Mouse (Mus musculus) heart, embryonic 12.5 days (tissue): ENCODE data around the gene Cenpc1. TPM values are rescaled to one million over a fixed set of nuclear protein-coding genes. Genes with fewer than 3 reads are reported as not detected.

Experiments
- ATAC-seq: fragments of 200-750 bp; cut with Nextera tagmentation; 2 replicates; pipeline ENCODE4 v1.8.0; 2017; ENCODE audit warnings: moderate TSS enrichment, moderate library complexity; ENCODE audit not compliant: insufficient number of reproducible peaks, low FRiP score
- H3K27ac ChIP-seq: fragments of 300-500 bp; sonication (generic); 2 replicates; pipeline ENCODE4 v1.5.1; 2016; ENCODE audit warnings: mild to moderate bottlenecking, moderate library complexity; ENCODE audit not compliant: poor library complexity, severe bottlenecking
- H3K27me3 ChIP-seq: fragments of 300-500 bp; sonication (generic); replicated peaks from 2 replicates; pipeline ENCODE4 v1.6.1; 2016; ENCODE audit warnings: mild to moderate bottlenecking, moderate library complexity
- H3K36me3 ChIP-seq: fragments of 300-500 bp; sonication (generic); 2 replicates; pipeline ENCODE4 v1.6.1; 2016; ENCODE audit warnings: mild to moderate bottlenecking, moderate library complexity
- H3K4me1 ChIP-seq: fragments of 300-500 bp; sonication (generic); replicated peaks from 2 replicates; pipeline ENCODE4 v1.6.1; 2016; ENCODE audit warnings: mild to moderate bottlenecking
- H3K4me2 ChIP-seq: fragments of 300-500 bp; sonication (generic); 2 replicates; pipeline ENCODE4 v1.6.1; 2016; ENCODE audit warnings: mild to moderate bottlenecking, moderate library complexity
- H3K4me3 ChIP-seq: fragments of 300-500 bp; sonication (generic); 2 replicates; pipeline ENCODE4 v1.5.1; 2016; ENCODE audit warnings: mild to moderate bottlenecking
- H3K9ac ChIP-seq: fragments of 300-500 bp; sonication (generic); 2 replicates; pipeline ENCODE4 v1.6.1; 2016; ENCODE audit warnings: mild to moderate bottlenecking, moderate library complexity
- H3K9me3 ChIP-seq: fragments of 300-500 bp; sonication (generic); replicated peaks from 2 replicates; pipeline ENCODE4 v1.6.1; 2016; ENCODE audit warnings: mild to moderate bottlenecking, moderate library complexity
- WGBS: fragments of 180-500 bp; shearing (Covaris S2); methylation state at CpG from one replicate; pipeline ENCODE4 v1.1.7; 2016; 5-methylcytosine and 5-hydroxymethylcytosine counted together
- polyA plus RNA-seq: library from polyadenylated mRNA; unstranded; fragments of >200 nt; fragmentation: Nextera tagmentation; extraction: Ambion mirVana; gene quantifications from 2 replicates; pipeline ENCODE4 v1.2.1, GENCODE M21; 2016

The Cenpc1 gene
- 29.1 and 31.0 TPM in 2 replicates for polyA plus RNA-seq

- ATAC-seq = peak; percentile 98
- Histone ChIP-seq H3K4me2 (peak within 1 kb of the TSS; percentile 73), H3K27me3 (no peaks in the 10 kb centered on the region), H3K4me1 (peaks cover 12% of the 10 kb centered on the region), H3K9ac (peak within 1 kb of the TSS; percentile 86), H3K9me3 (no peaks in the 10 kb centered on the region), H3K27ac (peak within 1 kb of the TSS; percentile 77), H3K4me3 (peak within 1 kb of the TSS; percentile 75), H3K36me3 (no peaks in the 10 kb centered on the region)
- under 1% methylated on average over 60 of the region's 60 CpGs for whole genome bisulfite sequencing
These were observed at the start of gene Cenpc1 for GRCm38 (mm10) chr5:86065101-86065875. Cenpc1 (minus strand) TSS chr5:86065583.

GRCm38 (mm10) chr5:86113997-86114396, 48.6 kb upstream of the Cenpc1 start:
- H3K4me1 ChIP-seq = 0 out of 2 replicates have a peak, but pooled peaks cover 2% of the 10 kb centered on the region
- no peak for ATAC-seq
- WGBS = 27% methylated on average over 1 of the region's 1 CpGs
- H3K4me3 ChIP-seq = no peak overlapping the region
- H3K9me3 ChIP-seq = no peaks in the 10 kb centered on the region
- H3K36me3 ChIP-seq = peaks cover 14% of the 10 kb centered on the region
- no peak overlapping the region for H3K27ac ChIP-seq
- no peak overlapping the region for H3K9ac ChIP-seq
- H3K27me3 ChIP-seq = no peaks in the 10 kb centered on the region
- no peak overlapping the region for H3K4me2 ChIP-seq

DNA sequence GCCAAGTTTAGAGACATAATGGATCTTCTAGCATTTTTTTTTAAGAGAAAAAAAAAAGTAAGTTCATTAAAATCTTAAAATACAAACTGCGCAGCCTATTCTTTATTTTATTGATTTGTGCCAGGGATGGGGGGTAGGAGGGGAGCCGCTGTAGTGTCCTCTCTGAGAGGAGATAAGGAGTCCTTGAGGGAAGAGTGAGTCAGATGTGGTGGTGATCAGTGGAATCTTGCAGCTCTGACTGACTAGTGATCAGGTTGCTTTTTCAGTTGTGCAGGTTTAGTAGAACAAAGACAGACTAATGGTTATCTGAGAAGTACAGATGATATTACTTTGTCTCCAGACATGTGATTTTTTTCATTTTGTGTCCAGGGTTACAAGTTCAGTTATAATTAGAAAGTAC, 47.7 kb upstream of the Cenpc1 start:
- H3K27ac ChIP-seq = no peak overlapping the region

GRCm38 (mm10) chr5:86111074-86111473, 45.7 kb upstream of the Cenpc1 start:
- Histone ChIP-seq H3K27ac (no peak overlapping the region), H3K4me1 (0 out of 2 replicates have a peak, but pooled peaks cover 2% of the 10 kb centered on the region), H3K4me3 (no peak overlapping the region), H3K36me3 (peaks cover 12% of the 10 kb centered on the region), H3K9ac (no peak overlapping the region), H3K27me3 (no peaks in the 10 kb centered on the region), H3K9me3 (0 out of 2 replicates have a peak, but pooled peaks cover 2% of the 10 kb centered on the region), H3K4me2 (no peak overlapping the region)
- 87% methylated on average over 1 of the region's 1 CpGs for WGBS
- no peak for ATAC-seq

More for the DNA sequence above, 47.7 kb upstream of the Cenpc1 start:
- 51% methylated on average over 2 of the region's 2 CpGs for WGBS
- H3K9me3 ChIP-seq = no peaks in the 10 kb centered on the region
- H3K9ac ChIP-seq = no peak overlapping the region
- 0 out of 2 replicates have a peak, but pooled peaks cover 2% of the 10 kb centered on the region for H3K4me1 ChIP-seq
- H3K27me3 ChIP-seq = no peaks in the 10 kb centered on the region
- H3K4me2 ChIP-seq = no peak overlapping the region
- H3K4me3 ChIP-seq = no peak overlapping the region
- H3K36me3 ChIP-seq = peaks cover 9% of the 10 kb centered on the region
- no peak for ATAC-seq

DNA sequence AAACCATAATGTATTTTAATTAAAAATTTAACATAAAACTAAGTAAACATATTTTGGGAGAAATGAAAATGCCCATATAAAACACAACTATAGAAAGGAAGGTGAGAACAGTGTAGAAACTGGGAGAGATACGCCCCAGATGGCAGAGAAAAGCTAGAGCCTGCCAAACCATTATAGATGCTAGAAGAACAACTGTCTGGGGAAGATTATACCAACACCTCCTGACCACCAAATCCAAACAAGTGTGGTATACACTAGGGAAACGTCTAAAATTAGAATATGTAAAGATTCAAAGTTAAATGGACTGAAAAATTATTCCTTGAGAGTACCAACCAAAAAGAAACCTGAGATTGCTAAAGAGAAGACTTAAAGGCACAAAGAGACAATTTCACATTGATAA, 41.2 kb upstream of the Cenpc1 start:
- H3K4me1 ChIP-seq = no peaks in the 10 kb centered on the region
- no peak overlapping the region for H3K4me3 ChIP-seq

DNA sequence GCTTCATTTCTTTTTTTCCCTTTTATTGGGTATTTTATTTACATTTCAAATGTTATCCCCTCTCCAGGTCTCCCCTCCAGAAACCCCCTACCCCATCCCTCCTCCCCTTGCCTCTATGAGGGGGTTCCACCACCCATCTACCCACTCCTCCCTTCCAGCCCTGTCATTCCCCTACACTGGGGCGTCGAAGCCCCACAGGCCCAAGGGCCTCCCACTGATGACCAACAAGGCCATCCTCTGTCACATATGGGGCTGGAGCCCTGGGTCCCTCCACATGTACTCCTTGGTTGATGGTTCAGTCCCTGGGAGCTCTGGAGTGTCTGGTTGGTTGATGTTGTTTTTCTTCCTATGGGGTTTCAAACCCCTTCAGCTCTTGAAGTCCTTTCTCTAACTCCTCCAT, 36.8 kb upstream of the Cenpc1 start:
- 96% methylated on average over 2 of the region's 2 CpGs for WGBS
- no peak for ATAC-seq
- Histone ChIP-seq H3K9ac (no peak overlapping the region), H3K4me1 (0 out of 2 replicates have a peak, but pooled peaks cover 4% of the 10 kb centered on the region), H3K4me2 (no peak overlapping the region), H3K36me3 (peaks cover 3% of the 10 kb centered on the region), H3K27me3 (no peaks in the 10 kb centered on the region), H3K27ac (no peak overlapping the region), H3K4me3 (no peak overlapping the region), H3K9me3 (0 out of 2 replicates have a peak, but pooled peaks cover 2% of the 10 kb centered on the region)

More for the DNA sequence above, 41.2 kb upstream of the Cenpc1 start:
- no peak for ATAC-seq
- Histone ChIP-seq H3K9ac (no peak overlapping the region), H3K27me3 (no peaks in the 10 kb centered on the region), H3K9me3 (0 out of 2 replicates have a peak, but pooled peaks cover 2% of the 10 kb centered on the region), H3K4me2 (no peak overlapping the region), H3K36me3 (peaks cover 9% of the 10 kb centered on the region), H3K27ac (no peak overlapping the region)
- 68% methylated on average over 2 of the region's 2 CpGs for WGBS

GRCm38 (mm10) chr5:86100621-86101020, 35.2 kb upstream of the Cenpc1 start:
- WGBS = 75% methylated on average over 3 of the region's 3 CpGs
- Histone ChIP-seq H3K27ac (no peak overlapping the region), H3K4me3 (no peak overlapping the region)

GRCm38 (mm10) chr5:86098988-86099387, 33.6 kb upstream of the Cenpc1 start:
- H3K36me3 ChIP-seq = no peaks in the 10 kb centered on the region
- H3K4me2 ChIP-seq = no peak overlapping the region
- no peaks in the 10 kb centered on the region for H3K27me3 ChIP-seq
- no peak overlapping the region for H3K9ac ChIP-seq
- 68% methylated on average over 3 of the region's 3 CpGs for WGBS
- 0 out of 2 replicates have a peak, but pooled peaks cover 4% of the 10 kb centered on the region for H3K4me1 ChIP-seq
- no peak overlapping the region for H3K27ac ChIP-seq
- H3K4me3 ChIP-seq = no peak overlapping the region
- no peak for ATAC-seq
- no peaks in the 10 kb centered on the region for H3K9me3 ChIP-seq

More at GRCm38 (mm10) chr5:86100621-86101020, 35.2 kb upstream of the Cenpc1 start:
- Histone ChIP-seq H3K27me3 (no peaks in the 10 kb centered on the region), H3K36me3 (no peaks in the 10 kb centered on the region), H3K9ac (no peak overlapping the region), H3K9me3 (no peaks in the 10 kb centered on the region), H3K4me1 (0 out of 2 replicates have a peak, but pooled peaks cover 4% of the 10 kb centered on the region), H3K4me2 (no peak overlapping the region)
- no peak for ATAC-seq

- 33% methylated on average over 9 of the region's 9 CpGs for whole genome bisulfite sequencing
- H3K4me2 ChIP-seq = no peak overlapping the region
- H3K4me3 ChIP-seq = no peak overlapping the region
- H3K9ac ChIP-seq = no peak overlapping the region
- no peaks in the 10 kb centered on the region for H3K27me3 ChIP-seq
- no peak overlapping the region for H3K27ac ChIP-seq
- no peak for ATAC-seq
- H3K36me3 ChIP-seq = no peaks in the 10 kb centered on the region
- H3K4me1 ChIP-seq = 0 out of 2 replicates have a peak, but pooled peaks cover 4% of the 10 kb centered on the region
- no peaks in the 10 kb centered on the region for H3K9me3 ChIP-seq
These were observed 29.4 kb upstream of the Cenpc1 start for GRCm38 (mm10) chr5:86094754-86095153.

GRCm38 (mm10) chr5:86086751-86087150, 21.4 kb upstream of the Cenpc1 start:
- no peaks in the 10 kb centered on the region for H3K27me3 ChIP-seq
- ATAC-seq = no peak
- 75% methylated on average over 6 of the region's 6 CpGs for WGBS

GRCm38 (mm10) chr5:86084979-86085378, 19.6 kb upstream of the Cenpc1 start:
- Histone ChIP-seq H3K27ac (no peak overlapping the region), H3K27me3 (no peaks in the 10 kb centered on the region), H3K4me1 (no peaks in the 10 kb centered on the region), H3K4me3 (no peak overlapping the region), H3K9ac (no peak overlapping the region), H3K9me3 (no peaks in the 10 kb centered on the region), H3K4me2 (no peak overlapping the region), H3K36me3 (no peaks in the 10 kb centered on the region)
- ATAC-seq = no peak
- WGBS = 70% methylated on average over 7 of the region's 7 CpGs

More at GRCm38 (mm10) chr5:86086751-86087150, 21.4 kb upstream of the Cenpc1 start:
- Histone ChIP-seq H3K4me2 (no peak overlapping the region), H3K27ac (no peak overlapping the region), H3K4me1 (no peaks in the 10 kb centered on the region), H3K9me3 (no peaks in the 10 kb centered on the region), H3K9ac (no peak overlapping the region), H3K36me3 (no peaks in the 10 kb centered on the region), H3K4me3 (no peak overlapping the region)
